Mouse (Mus musculus) G1E (cell line): ENCODE data around the gene Ifna7.

ENCODE experiments used
- CTCF ChIP-seq: IDR thresholded peaks from 2 replicates; pipeline ENCODE4 v1.5.1; 2012; ENCODE audit warnings: low read depth, low read length, inconsistent platforms, mixed read lengths
- GATA1 ChIP-seq: IDR thresholded peaks from 2 replicates; pipeline ENCODE4 v1.6.1; 2012; ENCODE audit warnings: borderline replicate concordance, low read length, inconsistent platforms, mixed read lengths
- TAL1 ChIP-seq: conservative IDR thresholded peaks from 2 replicates; pipeline ENCODE4 v1.6.1; 2012; ENCODE audit warnings: low read depth, low read length, inconsistent platforms, mixed read lengths

- TF ChIP-seq CTCF (no peak), GATA1 (no peak), TAL1 (no peak)
These were observed 22.8 kb downstream of the Ifna7 start for GRCm38 (mm10) chr4:88838828-88839227.
